Mouse (Mus musculus) left cerebral cortex, postnatal 10 days (tissue): ENCODE measurements around the gene Tekt4. TPM values are rescaled to one million over a fixed set of nuclear protein-coding genes. Genes with fewer than 3 reads are reported as not detected.

ENCODE experiments used
- DNase-seq, 2 experiments: peaks; one replicate each; pipeline ENCODE4 v3.0.0; 2021 to 2022; ENCODE audit warnings: low spot score in 2 of 2, mixed read lengths in 1 of 2; ENCODE audit errors: extremely low spot score in 1 of 2
- intact Hi-C: fragments of 180-260 bp; cut with DNase I; formaldehyde crosslinking; loops from one replicate; pipeline ENCODE4 v1.15.1; 2025
- total RNA-seq, 2 experiments: library from RNA; stranded (reverse); gene quantifications; 2 replicates each; pipeline ENCODE4 v1.2.3; 2021

Tekt4 gene
- total RNA-seq, 2 experiments from 2014 or later = 0.39 to 4.8 TPM

DNA sequence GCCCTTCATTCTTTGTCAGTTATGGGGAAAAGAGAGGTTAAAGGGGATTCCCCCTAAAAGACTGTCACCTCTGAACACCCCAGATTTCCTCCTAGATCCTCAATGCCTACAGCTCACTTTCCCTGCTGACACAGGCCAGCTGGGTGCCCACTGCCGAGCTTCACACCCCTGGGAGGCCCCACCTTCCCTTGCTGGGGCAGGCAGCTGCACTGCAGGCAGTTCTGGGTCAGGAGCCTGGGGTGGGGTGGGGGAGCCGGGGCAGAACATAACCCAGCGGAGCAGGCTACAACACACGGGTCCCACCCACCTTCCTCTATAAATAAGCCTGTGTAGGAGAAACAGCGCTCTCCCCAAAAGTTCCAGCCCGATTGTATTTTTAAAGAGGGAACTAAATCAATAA, 24.5 kb upstream of the Tekt4 start:
- intact Hi-C loops = no loop called here
- no peak for DNase-seq

DNA sequence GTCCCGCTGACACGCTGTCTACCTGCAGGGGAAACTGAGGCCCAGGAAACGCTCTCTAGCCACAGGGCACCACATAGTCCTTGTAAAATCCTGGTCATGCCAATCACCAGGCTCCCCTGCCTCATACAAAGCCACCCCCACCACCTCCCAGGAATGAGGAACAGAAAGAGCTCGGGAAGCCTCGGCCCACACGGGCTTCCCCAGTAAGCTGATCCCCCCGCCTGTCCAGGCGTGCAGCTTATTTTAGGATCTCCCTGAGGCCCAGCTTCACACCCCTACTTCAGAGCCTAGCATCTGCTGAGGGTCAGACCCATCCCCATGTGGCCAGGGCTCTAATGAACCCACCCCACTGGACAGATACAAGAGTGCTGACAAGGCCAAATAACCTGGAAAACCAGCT, 23.9 kb upstream of the Tekt4 start:
- intact Hi-C loops = no loop called here
- no peak for DNase-seq

DNA sequence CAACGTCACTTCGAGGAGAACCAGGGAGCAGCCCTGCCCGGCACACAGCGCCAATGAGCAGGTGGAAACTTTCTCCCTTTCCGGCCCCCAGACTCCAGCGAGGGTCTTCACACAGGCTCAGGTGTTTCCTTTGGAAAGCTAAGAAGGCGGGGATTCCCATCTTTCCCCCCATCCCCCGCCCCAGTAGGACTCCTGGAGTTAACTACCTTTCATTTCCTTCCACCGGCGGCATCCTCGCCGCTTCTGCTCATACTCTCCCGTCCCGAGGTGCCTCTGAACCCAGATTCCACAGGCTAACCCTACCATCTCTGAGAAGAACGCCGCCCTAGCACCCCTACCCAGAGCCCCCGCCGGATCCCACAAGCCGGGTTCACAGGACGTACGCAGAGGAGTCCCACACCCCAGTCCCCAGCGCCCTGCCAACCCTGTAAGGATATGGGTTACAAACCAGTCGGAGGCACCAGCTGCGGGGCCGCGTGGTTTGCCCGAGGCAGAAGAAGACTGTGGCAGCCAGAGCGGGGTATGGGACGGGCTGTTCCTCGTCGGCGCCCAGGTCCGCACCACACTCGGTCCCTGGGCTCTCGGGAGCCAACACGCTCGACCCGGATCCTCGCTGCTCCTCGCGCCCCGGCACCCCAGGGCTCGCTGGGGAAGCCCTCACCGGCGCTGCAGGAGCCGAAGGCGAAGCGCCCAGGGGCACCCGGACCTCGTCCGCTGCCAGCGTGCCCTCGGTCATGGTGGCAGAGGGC, 21.8 kb upstream of the Tekt4 start:
- intact Hi-C loops = no loop called here
- DNase-seq = peak in 1 of 2 experiments; percentile 68

DNA sequence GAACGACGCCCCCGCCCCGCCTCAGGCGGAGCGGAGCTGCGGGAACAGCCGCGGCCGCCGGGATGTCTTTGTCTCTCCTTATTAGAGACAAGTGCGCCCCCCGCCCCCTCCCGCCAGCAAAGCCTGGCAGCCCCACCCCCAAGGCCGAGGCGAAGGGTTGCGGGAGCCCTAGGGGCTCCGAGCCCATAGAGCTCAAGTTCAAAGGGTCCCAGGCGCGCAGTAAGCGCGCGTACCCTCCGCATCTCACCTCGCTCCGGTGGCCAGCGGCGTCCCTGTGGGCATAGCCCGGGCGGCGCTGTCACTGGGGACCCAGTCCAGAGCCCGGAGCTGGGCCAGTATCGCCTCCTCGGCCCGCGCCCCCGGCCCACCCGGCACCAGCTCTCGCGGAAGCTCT, 21.2 kb upstream of the Tekt4 start:
- DNase-seq = no peak
- intact Hi-C loops = no loop called here

DNA sequence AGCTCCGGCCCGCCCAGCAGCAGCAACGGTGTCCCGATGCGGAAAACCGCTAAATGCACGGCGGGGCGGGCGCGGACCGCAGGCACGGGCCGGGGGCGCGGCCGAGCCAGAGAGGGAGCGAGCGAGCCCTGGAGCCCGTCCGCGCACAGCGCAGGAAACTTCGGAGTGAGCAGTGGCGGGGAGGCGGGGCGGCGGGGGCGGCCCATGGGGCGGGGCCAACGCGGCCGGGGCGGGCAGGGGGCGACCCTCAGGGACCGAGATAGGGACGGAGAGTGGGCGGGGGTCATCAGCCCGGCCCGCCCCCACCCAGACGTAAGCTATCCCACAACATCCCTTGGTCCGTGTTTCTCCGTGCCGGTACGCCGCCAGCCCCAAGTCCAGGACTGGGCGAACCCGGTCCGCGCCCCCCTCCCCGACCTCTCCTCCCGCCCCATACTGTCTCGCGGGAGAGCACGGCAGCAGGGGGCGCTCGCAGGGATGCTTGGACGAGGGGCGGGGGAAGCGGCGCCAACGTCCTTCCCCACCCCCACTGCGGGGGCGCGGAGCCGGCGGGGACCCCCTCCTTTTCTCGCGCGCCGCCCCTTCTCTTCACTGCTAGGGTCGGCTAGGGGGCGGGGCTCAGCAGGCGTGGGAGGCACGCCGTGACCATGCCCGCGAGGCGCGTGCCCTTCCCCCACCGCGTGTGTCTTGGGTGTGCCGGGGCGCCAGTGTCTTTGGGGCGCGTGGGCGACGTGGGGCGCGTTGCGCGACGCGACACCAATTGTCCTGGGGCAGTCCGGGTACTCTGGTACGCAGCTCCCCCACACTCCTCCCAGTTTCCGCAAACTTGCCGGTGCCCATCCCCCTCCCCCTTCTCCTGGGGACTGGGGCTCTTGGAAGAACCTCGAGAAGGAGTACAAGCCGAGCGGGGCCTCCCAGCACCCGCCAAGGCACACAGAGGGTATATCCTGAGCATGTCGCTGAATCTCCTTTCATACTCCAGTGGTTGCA, 20.5 kb upstream of the Tekt4 start, which contains the start of gene Cacna1h:
TSS of gene Cacna1h (minus strand) at position 167 of the 990 bp plus-strand sequence.
- intact Hi-C loops = no loop called here
- peak; percentile 79 to 90 for DNase-seq

DNA sequence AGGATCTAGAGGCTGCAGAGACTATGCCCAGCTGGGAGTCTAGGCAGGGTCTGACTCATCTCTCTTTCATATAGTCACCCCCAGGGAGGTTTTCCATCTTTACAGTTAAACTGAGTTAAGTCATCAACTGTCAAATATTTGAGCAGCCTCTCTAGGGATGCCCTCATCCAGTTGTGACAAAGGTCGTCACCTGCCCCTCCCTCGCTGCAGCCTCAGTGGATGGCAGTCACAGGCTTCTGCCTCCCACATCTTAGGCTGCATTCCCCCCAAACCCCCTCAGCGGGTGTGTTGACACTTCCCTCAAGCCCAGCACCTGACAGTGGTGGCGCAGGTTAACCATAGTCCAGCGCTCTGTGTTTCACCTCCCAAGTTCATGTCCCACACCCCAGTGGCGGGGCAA, 13.0 kb upstream of the Tekt4 start:
- no peak for DNase-seq
- intact Hi-C loops = no loop called here

DNA sequence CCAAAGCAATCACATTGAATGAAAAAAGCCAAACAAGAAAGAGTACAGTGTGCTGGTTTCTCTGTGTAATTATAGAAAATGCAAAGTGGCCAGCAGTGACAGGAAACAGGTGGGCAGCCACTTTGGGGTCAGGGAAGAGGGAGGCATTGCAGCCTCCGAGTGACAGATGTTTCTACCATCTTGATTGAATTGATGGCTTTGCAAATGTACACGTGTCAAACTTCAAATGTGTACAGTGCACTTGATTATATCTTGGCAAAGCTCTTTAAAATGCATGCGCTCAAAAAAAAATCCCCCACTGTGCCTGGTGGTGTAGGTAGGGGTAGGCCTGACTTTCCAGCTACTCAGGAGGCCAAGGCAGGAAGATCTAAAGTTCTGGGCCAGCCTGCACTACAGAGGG, 11.5 kb upstream of the Tekt4 start:
- DNase-seq = no peak
- intact Hi-C loops = no loop called here

DNA sequence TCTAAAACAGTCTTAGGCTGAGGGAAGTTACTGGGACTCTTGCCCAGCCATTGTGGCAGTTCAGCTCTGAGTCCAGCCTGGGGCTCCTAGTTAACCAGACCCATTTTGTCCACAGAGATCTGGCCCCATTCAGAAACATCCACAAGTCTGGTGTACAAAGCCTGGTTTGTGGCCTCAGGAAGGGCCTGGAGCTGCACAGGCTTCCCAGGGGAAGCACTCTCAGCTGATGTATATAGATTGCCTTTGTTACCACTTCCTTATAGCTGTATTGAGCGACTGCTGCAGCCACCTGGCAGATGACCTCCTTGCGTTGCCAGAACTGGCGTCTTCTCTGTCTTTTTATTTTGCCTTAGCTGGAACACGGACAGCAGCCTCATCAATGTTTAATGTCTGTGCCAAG, 9.3 kb upstream of the Tekt4 start:
- DNase-seq = no peak
- intact Hi-C loops = no loop called here

DNA sequence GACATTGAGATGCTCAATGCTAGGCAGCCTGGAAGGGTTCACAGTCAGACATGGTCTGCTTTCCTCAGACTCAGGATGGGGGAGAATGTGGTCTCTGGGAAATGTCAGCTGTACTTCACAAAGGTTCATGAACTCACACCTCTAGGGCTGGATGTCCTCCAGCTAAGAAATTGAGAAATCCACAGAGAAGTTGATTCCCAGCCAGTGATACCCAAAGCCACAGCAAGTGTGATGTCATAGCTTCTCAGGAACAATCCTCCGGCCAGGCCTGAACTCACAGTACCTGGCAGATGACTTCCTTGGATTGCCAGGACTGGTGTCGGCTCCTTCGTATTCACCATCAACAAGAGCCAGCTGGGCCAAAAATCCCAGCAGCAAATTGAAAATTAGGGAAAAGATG, 8.6 kb upstream of the Tekt4 start:
- no peak for DNase-seq
- intact Hi-C loops = no loop called here

DNA sequence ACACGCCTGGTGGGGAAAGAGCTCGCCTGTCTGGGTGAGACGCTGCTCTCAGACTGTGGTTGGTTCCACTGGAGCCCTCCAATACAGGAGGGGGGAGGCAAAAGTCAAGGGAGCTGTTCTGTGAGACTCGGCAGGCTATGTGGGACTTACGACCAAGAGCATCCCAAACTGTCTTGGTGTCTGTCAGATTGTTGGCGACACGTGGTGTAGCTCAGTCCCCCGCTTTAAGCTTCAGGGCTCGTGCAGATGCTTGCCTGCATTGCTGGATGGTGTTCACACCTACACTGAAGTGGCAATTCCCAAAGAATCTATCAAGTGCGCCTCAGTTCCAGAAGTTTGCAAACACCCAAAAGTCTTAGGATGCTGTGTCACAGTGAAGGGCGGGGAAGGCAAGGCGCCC, 6.5 kb upstream of the Tekt4 start:
- intact Hi-C loops = no loop called here
- no peak for DNase-seq

DNA sequence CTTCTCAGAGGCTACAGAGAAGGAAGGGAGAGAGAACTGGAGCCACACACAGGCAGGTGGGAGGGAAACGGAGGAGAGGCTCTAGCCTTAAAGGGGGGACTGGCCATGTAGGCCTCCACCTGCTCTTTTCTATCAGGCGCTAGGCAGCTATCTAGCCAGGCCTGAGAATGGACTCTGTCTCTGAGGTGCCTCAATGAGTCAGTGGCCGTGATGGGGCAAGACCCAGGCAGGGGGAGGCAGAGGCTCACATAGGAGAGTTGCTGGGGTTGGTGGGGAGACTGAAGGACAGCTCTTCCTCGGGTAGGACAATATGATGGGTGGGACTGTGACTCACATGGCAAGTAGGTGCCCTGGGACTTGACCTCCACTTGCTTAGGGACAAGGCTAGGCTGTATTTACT, 4.1 kb upstream of the Tekt4 start:
- intact Hi-C loops = no loop called here
- no peak for DNase-seq

DNA sequence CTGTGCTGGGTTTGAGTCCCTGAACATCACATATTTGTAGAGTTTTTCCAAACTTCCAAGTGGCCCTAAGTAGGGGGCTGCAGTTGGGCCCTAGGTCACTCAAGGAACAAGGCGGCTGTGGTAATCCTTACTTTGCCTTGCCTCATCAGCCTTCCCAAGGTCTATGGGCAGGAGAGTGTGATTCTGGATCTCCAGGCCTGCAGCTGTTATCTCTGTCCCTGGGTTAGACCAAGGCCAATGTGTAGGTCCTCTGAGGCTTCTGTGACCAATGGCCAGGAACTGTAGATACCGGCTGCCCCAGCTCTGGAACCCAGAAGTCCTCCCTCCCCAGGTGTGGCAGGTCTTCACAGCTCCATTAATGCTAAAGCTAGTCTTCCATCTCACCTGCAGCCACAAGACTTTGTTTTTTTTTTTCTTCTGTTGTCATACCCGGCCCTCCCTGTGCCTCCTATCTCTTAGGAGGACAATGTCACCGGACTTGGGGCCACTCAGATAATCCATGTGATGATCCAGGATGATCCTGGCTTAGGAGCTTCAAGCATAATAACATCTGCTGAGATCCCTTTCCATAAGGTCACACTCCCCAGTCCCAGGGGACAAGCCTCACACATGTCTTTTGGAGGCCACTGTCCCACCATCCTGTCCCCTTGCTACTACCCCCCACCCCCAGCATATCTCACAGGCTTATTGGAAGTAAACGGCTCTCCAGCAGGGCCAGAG, 2.0 kb upstream of the Tekt4 start:
- DNase-seq = no peak
- intact Hi-C loops = no loop called here

DNA sequence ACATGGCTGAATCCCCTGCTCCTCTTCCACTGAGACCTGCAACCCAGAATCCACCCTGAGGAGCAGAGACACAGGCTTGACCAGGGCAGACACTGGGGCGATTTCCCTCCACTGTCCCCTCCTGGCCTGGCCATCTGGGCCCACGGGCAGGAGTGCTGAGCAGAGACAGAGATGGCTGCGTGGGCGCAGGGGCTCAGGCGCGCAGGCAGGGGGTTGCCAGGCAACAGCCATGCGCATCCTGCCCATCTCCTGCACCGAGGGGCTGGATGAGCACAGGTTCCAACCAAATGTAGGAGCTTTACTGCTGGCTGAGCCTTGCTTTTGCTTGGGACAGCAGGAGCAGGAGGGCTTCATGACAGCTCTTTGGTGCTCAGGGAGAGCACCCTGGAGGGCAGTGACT, 2.1 kb downstream of the Tekt4 start:
- intact Hi-C loops = no loop called here
- peak; percentile 73 to 78 for DNase-seq

DNA sequence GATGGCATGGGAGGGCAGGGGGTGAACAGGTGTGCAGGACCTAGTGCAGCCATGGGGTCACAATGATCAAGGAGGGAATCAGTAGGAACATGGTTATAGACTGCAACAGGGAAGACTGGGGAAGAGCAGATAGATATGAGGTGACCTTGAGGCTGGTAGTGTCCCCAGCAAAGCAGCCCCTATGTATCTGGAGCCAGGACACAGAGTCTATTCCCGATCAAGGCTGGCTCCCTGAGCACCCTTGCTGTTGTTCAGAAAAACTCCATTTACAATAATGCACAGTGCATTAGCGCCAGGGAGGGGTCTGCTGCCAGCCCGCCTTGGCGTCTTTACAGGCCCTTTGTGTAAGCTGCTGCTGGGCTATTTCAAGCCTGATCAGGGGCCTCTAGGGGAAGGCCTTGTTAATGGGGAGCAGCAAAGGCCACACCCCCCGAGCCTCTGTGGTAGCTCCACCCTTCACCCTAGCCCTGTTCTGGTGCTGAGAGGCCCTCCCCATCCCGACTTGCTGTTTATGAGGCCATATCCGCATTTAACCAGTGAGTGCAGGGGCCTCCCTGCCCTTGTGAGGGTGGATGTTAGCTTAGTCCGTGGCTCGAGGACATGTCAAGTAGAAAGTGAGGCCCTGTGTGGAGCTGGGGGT, 7.9 kb downstream of the Tekt4 start:
- no peak for DNase-seq
- intact Hi-C loops = no loop called here

DNA sequence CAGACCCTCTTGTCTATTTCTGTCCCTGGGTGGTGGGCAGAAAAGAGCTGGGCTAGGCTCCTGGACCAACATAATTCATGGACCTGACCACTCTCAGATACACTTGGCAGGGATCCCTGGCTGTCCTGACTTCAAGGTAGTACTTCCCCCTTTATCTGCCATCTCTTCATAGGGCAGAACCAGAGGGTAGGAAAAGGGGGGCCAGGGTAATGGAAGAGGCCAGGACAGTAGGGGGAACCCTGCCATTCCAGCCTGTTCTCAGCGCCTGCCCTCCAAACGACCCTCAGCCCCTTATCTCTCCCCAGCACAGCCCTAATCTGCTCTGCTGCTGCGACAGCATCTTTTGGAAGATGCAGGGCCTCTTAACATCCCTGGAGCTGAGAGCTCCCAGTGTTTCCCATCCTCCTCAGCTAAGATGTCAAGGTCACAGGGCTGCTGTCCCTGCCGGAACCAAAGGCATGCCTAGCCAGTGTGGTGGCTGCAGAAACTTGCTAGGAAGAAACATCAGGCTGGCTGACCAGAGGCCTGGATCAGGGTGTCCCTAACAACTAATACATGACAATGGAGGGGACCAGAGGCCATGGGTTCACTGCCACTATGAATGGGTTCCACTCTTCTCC, 9.0 kb downstream of the Tekt4 start:
- intact Hi-C loops = no loop called here
- no peak for DNase-seq

DNA sequence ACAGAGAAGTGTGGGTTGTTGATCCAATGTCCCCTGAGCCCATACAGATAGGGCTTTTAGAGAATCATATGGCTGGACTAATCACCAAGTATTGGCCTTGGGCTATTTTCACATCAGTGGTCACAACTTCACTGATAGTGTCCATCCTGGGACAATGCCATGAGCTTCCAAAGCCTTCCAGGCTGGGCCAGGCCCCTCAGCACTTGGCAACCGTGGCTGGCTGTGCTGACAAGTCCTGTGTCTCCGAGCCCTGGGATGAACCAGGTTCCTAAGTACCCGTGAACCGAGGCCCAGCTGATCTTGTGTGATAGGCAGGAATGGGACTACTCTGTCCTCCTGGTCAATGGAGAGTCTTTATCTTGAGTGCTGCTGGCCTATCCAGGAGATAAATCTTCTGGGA, 9.7 kb downstream of the Tekt4 start:
- intact Hi-C loops = no loop called here
- DNase-seq = no peak

DNA sequence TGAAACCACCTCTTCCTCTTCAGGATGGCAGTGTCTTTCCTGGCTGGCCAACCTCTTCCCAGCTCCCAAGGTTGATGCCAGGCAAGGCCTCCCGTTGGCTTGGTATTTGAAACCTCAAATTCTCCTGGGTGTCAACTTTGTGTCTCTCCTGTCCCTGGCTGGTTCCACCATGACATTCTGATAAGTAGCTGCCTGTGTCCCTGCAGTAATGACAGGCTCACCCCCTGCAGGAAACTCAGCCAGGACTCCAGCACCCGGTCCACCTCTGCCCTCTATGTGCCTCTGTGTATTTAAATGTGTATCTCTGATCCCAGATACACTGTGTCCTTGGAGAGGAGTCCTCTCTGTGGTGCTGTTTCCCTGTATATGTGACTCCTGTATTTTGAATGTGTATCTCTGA, 11.8 kb downstream of the Tekt4 start:
- DNase-seq = no peak
- intact Hi-C loops = no loop called here

DNA sequence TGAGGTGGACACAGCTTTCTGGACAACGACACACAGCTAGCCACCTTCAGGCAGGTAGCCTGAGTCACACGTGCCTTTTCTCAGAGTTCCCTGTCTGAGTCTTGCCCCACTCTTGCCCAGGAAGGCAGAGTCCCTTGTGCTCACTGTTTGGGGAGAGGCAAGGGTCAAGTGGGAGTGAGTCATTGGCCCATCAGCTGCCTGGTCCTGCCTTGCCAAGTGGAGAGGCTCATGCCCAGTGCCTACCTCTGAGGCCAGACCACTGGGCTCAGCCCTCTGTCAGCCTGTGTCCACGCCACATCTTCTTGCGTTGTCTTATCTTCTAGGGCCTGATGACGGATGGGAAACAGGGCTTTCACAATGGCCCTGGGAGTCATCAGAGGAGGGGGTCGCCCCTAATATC, 13.4 kb downstream of the Tekt4 start:
- intact Hi-C loops = no loop called here
- no peak for DNase-seq

DNA sequence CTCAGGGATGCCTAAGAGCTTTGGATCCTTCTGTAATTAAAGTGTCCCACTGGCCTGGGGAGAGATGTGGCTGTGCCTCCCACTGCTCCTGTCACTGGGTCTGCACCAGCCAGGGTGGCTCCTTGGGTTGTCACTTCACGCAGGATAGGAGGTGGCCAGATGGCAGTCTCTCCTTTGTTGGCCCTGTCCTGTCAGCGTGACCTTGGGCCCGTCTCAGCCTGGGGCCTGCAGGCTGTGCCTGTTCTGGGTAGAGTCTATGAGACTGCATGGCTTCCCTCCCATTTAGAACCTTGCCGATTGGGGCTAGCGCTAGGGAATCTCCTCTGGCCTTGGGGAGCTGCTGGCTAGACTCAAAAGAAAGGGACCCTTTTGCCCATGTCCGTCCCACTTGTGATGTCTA, 13.9 kb downstream of the Tekt4 start:
- no peak for DNase-seq
- intact Hi-C loops = no loop called here
